Mouse (Mus musculus): ENCODE data around the gene Elfn1. TPM values are rescaled to one million over a fixed set of nuclear protein-coding genes. Genes with fewer than 3 reads are reported as not detected.
A peak's percentile ranks its signal among the peaks of the same experiment; 100 is the strongest.

The Elfn1 gene
- polyA plus RNA-seq, 1 experiment from 2014 or later: 0.52 TPM

GRCm38 (mm10) chr5:139908243-139908810 is 584 bp downstream of the Elfn1 start:
- 1% methylated on average over 73 of the region's 78 CpGs for WGBS
- H3K4me1 ChIP-seq (replicated peaks; ENCODE audit: control insufficient read depth, insufficient read depth, low read length): peaks cover 42% of the 10 kb centered on the region
- no peaks in the 10 kb centered on the region for H3K36me3 ChIP-seq (ENCODE audit: control insufficient read depth, insufficient read depth, low read length)
- peak overlapping the region; percentile 64 for H3K9ac ChIP-seq (ENCODE audit: low read length)
- peaks cover 76% of the 10 kb centered on the region for H3K27me3 ChIP-seq (ENCODE audit: control insufficient read depth, insufficient read depth, low read length)
- peak overlapping the region; percentile 95 for H3K4me2 ChIP-seq (ENCODE audit: low read depth, low read length, severe bottlenecking)
- H3K9me3 ChIP-seq (ENCODE audit: control insufficient read depth, low read length): no peaks in the 10 kb centered on the region
- DNase-seq (ENCODE audit: low spot score): peak; percentile 77
- ATAC-seq (replicated peaks; ENCODE audit: low FRiP score): peak; percentile 34; the same call in 1 of the 2 replicates
- H3K4me3 ChIP-seq (ENCODE audit: low read depth, low read length): peak overlapping the region; percentile 57
- no peak overlapping the region for H3K27ac ChIP-seq (ENCODE audit: low read depth, low read length)

- Histone ChIP-seq H3K4me1 (replicated peaks; ENCODE audit: control insufficient read depth, insufficient read depth, low read length) (peaks cover 42% of the 10 kb centered on the region), H3K27me3 (ENCODE audit: control insufficient read depth, insufficient read depth, low read length) (peaks cover 83% of the 10 kb centered on the region), H3K4me2 (ENCODE audit: low read depth, low read length, severe bottlenecking) (peak overlapping the region; percentile 95), H3K27ac (ENCODE audit: low read depth, low read length) (no peak overlapping the region), H3K36me3 (ENCODE audit: control insufficient read depth, insufficient read depth, low read length) (no peaks in the 10 kb centered on the region), H3K4me3 (ENCODE audit: low read depth, low read length) (peak overlapping the region; percentile 57), H3K9ac (ENCODE audit: low read length) (peak overlapping the region; percentile 64), H3K9me3 (ENCODE audit: control insufficient read depth, low read length) (no peaks in the 10 kb centered on the region)
- ATAC-seq (replicated peaks; ENCODE audit: low FRiP score) (peak; percentile 22), DNase-seq (ENCODE audit: low spot score) (no peak)
- under 1% methylated on average over 46 of the region's 50 CpGs for WGBS
These were observed 1.3 kb downstream of the Elfn1 start for GRCm38 (mm10) chr5:139908811-139909627.

- no peaks in the 10 kb centered on the region for H3K9me3 ChIP-seq (ENCODE audit: control insufficient read depth, low read length)
- H3K36me3 ChIP-seq (ENCODE audit: control insufficient read depth, insufficient read depth, low read length): no peaks in the 10 kb centered on the region
- H3K4me1 ChIP-seq (replicated peaks; ENCODE audit: control insufficient read depth, insufficient read depth, low read length): peaks cover 42% of the 10 kb centered on the region
- peak; percentile 72 for DNase-seq (ENCODE audit: low spot score)
- no peak overlapping the region for H3K27ac ChIP-seq (ENCODE audit: low read depth, low read length)
- H3K9ac ChIP-seq (ENCODE audit: low read length): no peak overlapping the region
- H3K4me2 ChIP-seq (ENCODE audit: low read depth, low read length, severe bottlenecking): peak overlapping the region; percentile 33
- H3K27me3 ChIP-seq (ENCODE audit: control insufficient read depth, insufficient read depth, low read length): peaks cover 90% of the 10 kb centered on the region
- peak overlapping the region; percentile 7; the same call in 1 of the 2 replicates for H3K4me3 ChIP-seq (ENCODE audit: low read depth, low read length)
- ATAC-seq (replicated peaks; ENCODE audit: low FRiP score): no peak
- WGBS: 2% methylated on average over 29 of the region's 29 CpGs
These were observed 2.2 kb downstream of the Elfn1 start for GRCm38 (mm10) chr5:139909710-139910550.

- Histone ChIP-seq H3K4me3 (ENCODE audit: low read depth, low read length) (no peak overlapping the region), H3K4me2 (ENCODE audit: low read depth, low read length, severe bottlenecking) (no peak overlapping the region), H3K9me3 (ENCODE audit: control insufficient read depth, low read length) (no peaks in the 10 kb centered on the region), H3K27ac (ENCODE audit: low read depth, low read length) (no peak overlapping the region), H3K36me3 (ENCODE audit: control insufficient read depth, insufficient read depth, low read length) (no peaks in the 10 kb centered on the region), H3K27me3 (ENCODE audit: control insufficient read depth, insufficient read depth, low read length) (peaks cover 85% of the 10 kb centered on the region), H3K9ac (ENCODE audit: low read length) (no peak overlapping the region), H3K4me1 (replicated peaks; ENCODE audit: control insufficient read depth, insufficient read depth, low read length) (peaks cover 42% of the 10 kb centered on the region)
- no peak for ATAC-seq (replicated peaks; ENCODE audit: low FRiP score)
- DNase-seq (ENCODE audit: low spot score): no peak
- WGBS: 10% methylated on average over 3 of the region's 3 CpGs
These were observed 3.1 kb downstream of the Elfn1 start for GRCm38 (mm10) chr5:139910755-139911300.

GRCm38 (mm10) chr5:139911506-139911905 is 3.8 kb downstream of the Elfn1 start:
- H3K4me1 ChIP-seq (replicated peaks; ENCODE audit: control insufficient read depth, insufficient read depth, low read length): peaks cover 42% of the 10 kb centered on the region
- no peaks in the 10 kb centered on the region for H3K36me3 ChIP-seq (ENCODE audit: control insufficient read depth, insufficient read depth, low read length)
- H3K9me3 ChIP-seq (ENCODE audit: control insufficient read depth, low read length): no peaks in the 10 kb centered on the region
- DNase-seq (ENCODE audit: low spot score) (no peak), ATAC-seq (replicated peaks; ENCODE audit: low FRiP score) (no peak)
- H3K4me3 ChIP-seq (ENCODE audit: low read depth, low read length): peak overlapping the region; percentile 48; the same call in 1 of the 2 replicates
- H3K27me3 ChIP-seq (ENCODE audit: control insufficient read depth, insufficient read depth, low read length): peaks cover 81% of the 10 kb centered on the region
- H3K27ac ChIP-seq (ENCODE audit: low read depth, low read length): no peak overlapping the region
- H3K4me2 ChIP-seq (ENCODE audit: low read depth, low read length, severe bottlenecking): peak overlapping the region; percentile 96
- no peak overlapping the region; the same call in 1 of the 2 replicates for H3K9ac ChIP-seq (ENCODE audit: low read length)
- WGBS: 3% methylated on average over 19 of the region's 19 CpGs

GRCm38 (mm10) chr5:139912121-139912771 is 4.5 kb downstream of the Elfn1 start:
- ATAC-seq (replicated peaks; ENCODE audit: low FRiP score) (peak; percentile 30; the same call in 1 of the 2 replicates), DNase-seq (ENCODE audit: low spot score) (peak; percentile 77)
- Histone ChIP-seq H3K27me3 (ENCODE audit: control insufficient read depth, insufficient read depth, low read length) (peaks cover 73% of the 10 kb centered on the region), H3K9ac (ENCODE audit: low read length) (peak overlapping the region; percentile 52), H3K27ac (ENCODE audit: low read depth, low read length) (no peak overlapping the region), H3K4me1 (replicated peaks; ENCODE audit: control insufficient read depth, insufficient read depth, low read length) (peaks cover 39% of the 10 kb centered on the region), H3K36me3 (ENCODE audit: control insufficient read depth, insufficient read depth, low read length) (no peaks in the 10 kb centered on the region), H3K9me3 (ENCODE audit: control insufficient read depth, low read length) (no peaks in the 10 kb centered on the region), H3K4me2 (ENCODE audit: low read depth, low read length, severe bottlenecking) (peak overlapping the region; percentile 96), H3K4me3 (ENCODE audit: low read depth, low read length) (peak overlapping the region; percentile 48)
- whole genome bisulfite sequencing: 2% methylated on average over 42 of the region's 64 CpGs

GRCm38 (mm10) chr5:139921666-139922065 is 13.9 kb downstream of the Elfn1 start:
- H3K27me3 ChIP-seq (ENCODE audit: control insufficient read depth, insufficient read depth, low read length): no peaks in the 10 kb centered on the region
- no peaks in the 10 kb centered on the region for H3K36me3 ChIP-seq (ENCODE audit: control insufficient read depth, insufficient read depth, low read length)
- DNase-seq (ENCODE audit: low spot score) (no peak), ATAC-seq (replicated peaks; ENCODE audit: low FRiP score) (no peak)
- no peak overlapping the region for H3K4me2 ChIP-seq (ENCODE audit: low read depth, low read length, severe bottlenecking)
- 81% methylated on average over 11 of the region's 11 CpGs for WGBS
- no peaks in the 10 kb centered on the region for H3K4me1 ChIP-seq (replicated peaks; ENCODE audit: control insufficient read depth, insufficient read depth, low read length)
- peaks cover 4% of the 10 kb centered on the region for H3K9me3 ChIP-seq (ENCODE audit: control insufficient read depth, low read length)
- H3K4me3 ChIP-seq (ENCODE audit: low read depth, low read length): no peak overlapping the region
- no peak overlapping the region for H3K9ac ChIP-seq (ENCODE audit: low read length)
- no peak overlapping the region for H3K27ac ChIP-seq (ENCODE audit: low read depth, low read length)

- Histone ChIP-seq H3K9ac (ENCODE audit: low read length) (no peak overlapping the region), H3K36me3 (ENCODE audit: control insufficient read depth, insufficient read depth, low read length) (no peaks in the 10 kb centered on the region), H3K9me3 (ENCODE audit: control insufficient read depth, low read length) (peaks cover 4% of the 10 kb centered on the region), H3K27me3 (ENCODE audit: control insufficient read depth, insufficient read depth, low read length) (no peaks in the 10 kb centered on the region), H3K4me3 (ENCODE audit: low read depth, low read length) (no peak overlapping the region), H3K27ac (ENCODE audit: low read depth, low read length) (no peak overlapping the region), H3K4me1 (replicated peaks; ENCODE audit: control insufficient read depth, insufficient read depth, low read length) (0 out of 2 replicates have a peak, but pooled peaks cover 1% of the 10 kb centered on the region), H3K4me2 (ENCODE audit: low read depth, low read length, severe bottlenecking) (no peak overlapping the region)
- DNase-seq (ENCODE audit: low spot score): no peak
- WGBS: 92% methylated on average over 8 of the region's 8 CpGs
- no peak for ATAC-seq (replicated peaks; ENCODE audit: low FRiP score)
These were observed 16.1 kb downstream of the Elfn1 start for GRCm38 (mm10) chr5:139923867-139924266.

Measured in forebrain, embryonic 11.5 days (tissue).